Mouse (Mus musculus): ENCODE measurements around the gene Mdfic. TPM values are rescaled to one million over a fixed set of nuclear protein-coding genes. Genes with fewer than 3 reads are reported as not detected.

Mdfic gene
- polyA plus RNA-seq, 1 experiment from 2014 or later = 1.9 TPM

DNA sequence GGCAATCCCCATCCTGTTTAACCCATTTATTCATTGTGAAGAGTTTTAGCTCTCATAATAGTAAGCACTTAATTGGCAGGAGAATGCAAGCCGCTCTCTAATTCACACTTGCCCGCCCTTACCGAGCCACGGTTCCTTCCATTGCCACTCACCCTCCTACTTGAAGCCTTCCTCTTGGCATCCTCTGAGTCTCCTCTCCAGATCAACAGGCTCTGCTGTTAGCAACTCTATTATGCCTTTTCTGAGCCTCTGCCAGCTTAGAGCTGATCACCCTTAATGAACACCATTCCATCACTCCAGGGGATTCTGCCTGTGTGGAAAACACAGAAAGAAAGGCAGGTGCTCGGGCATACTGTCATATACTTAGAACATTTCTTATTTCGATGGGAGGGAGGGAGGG, 24.9 kb downstream of the Mdfic start:
- no peak for ATAC-seq (ENCODE audit: low FRiP score)
- Histone ChIP-seq H3K9me3 (no peaks in the 10 kb centered on the region), H3K4me2 (no peak overlapping the region), H3K4me3 (no peak overlapping the region), H3K27ac (no peak overlapping the region), H3K4me1 (replicated peaks) (no peaks in the 10 kb centered on the region), H3K9ac (no peak overlapping the region), H3K27me3 (no peaks in the 10 kb centered on the region), H3K36me3 (no peaks in the 10 kb centered on the region)
- WGBS = 60% methylated on average over 6 of the region's 6 CpGs

DNA sequence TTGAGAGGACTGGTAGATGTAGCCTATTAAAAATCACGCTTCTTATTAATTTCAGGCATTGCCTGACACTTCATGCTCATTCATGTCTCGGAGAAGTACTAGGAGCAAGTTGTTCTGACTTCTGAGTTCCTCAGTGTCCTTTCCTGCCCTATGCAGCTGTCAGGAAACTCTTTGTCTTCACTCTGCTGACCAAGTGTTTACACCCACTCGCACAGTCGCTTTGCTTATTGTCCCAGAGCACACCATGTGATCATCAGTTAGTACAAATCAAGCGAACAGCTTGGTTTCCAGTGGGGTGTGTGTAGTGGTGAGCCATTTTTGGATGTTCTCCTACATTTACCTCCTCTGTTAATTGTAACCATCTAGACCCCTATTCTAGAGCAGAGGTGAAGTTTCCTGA, 25.4 kb downstream of the Mdfic start:
- H3K9me3 ChIP-seq = no peaks in the 10 kb centered on the region
- no peak for ATAC-seq (ENCODE audit: low FRiP score)
- WGBS = 74% methylated on average over 5 of the region's 5 CpGs

DNA sequence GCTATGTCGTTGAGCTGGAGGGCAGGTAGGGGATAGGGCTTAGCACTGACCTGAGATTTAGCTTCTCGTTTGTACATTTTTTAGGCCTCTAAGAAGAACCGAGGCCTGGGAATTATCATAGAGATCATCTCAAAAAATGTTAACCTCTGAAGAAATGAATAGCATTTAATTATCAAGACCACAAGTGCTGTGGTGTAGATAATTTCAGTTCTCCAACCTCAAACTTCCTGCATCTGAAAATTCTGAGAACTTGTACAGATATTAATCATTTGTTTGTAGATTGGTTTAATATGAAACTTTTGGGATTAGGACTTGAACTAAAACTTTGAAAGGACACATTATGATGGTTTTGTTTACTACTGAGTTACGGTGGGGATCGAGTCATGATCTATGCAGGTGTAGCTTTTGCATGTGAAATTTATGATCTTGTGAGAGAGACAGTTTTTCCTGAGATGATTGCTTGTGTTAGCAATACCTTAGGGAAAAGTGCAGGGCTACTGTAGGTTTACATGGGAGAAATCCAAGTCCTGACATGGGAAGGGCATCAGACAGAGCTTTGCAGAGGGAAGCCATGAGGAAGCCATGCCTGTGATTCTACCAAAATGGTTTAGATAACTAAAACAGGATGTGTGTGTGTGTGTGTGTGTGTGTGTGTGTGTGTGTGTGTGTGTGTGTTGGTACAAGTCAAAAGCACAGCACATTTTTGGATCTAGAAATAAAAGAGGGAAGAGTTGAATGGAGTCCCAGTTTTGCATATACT, 27.1 kb downstream of the Mdfic start:
- H3K4me2 ChIP-seq = no peak overlapping the region
- no peak for ATAC-seq (ENCODE audit: low FRiP score)
- no peaks in the 10 kb centered on the region for H3K4me1 ChIP-seq (replicated peaks)
- H3K4me3 ChIP-seq = no peak overlapping the region
- H3K36me3 ChIP-seq = no peaks in the 10 kb centered on the region
- WGBS = 97% methylated on average over 5 of the region's 5 CpGs
- no peak overlapping the region for H3K9ac ChIP-seq
- no peaks in the 10 kb centered on the region for H3K27me3 ChIP-seq
- no peaks in the 10 kb centered on the region for H3K9me3 ChIP-seq
- H3K27ac ChIP-seq = no peak overlapping the region

More for the DNA sequence above, 25.4 kb downstream of the Mdfic start:
- Histone ChIP-seq H3K27ac (no peak overlapping the region), H3K4me2 (no peak overlapping the region), H3K27me3 (no peaks in the 10 kb centered on the region), H3K9ac (no peak overlapping the region), H3K4me1 (replicated peaks) (no peaks in the 10 kb centered on the region), H3K36me3 (no peaks in the 10 kb centered on the region), H3K4me3 (no peak overlapping the region)

DNA sequence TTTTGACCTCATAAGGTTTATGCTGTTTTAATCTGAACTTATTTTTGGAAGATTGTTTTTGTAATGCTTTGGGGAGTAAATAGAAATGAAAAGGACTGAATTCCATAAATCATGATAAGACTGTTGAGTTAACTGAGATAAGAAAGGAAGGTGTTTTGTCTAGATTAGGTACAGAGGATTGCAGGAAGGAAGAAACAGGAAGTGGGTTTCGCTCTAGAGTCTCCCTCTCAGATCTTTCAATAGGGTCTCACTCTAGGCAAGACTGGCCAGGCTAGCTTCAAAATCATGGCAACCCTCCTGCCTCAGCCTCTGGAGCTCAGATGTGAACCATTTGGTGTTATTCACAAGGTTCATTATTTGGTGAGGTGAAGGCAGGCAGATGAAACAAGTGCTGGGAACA, 27.8 kb downstream of the Mdfic start:
- no peak for ATAC-seq (ENCODE audit: low FRiP score)
- no peaks in the 10 kb centered on the region for H3K27me3 ChIP-seq
- no peaks in the 10 kb centered on the region for H3K9me3 ChIP-seq
- no peak overlapping the region for H3K27ac ChIP-seq
- H3K4me1 ChIP-seq (replicated peaks) = no peaks in the 10 kb centered on the region
- H3K4me3 ChIP-seq = no peak overlapping the region
- H3K9ac ChIP-seq = no peak overlapping the region
- no peaks in the 10 kb centered on the region for H3K36me3 ChIP-seq
- no peak overlapping the region for H3K4me2 ChIP-seq
- 94% methylated on average over 1 of the region's 1 CpGs for WGBS

DNA sequence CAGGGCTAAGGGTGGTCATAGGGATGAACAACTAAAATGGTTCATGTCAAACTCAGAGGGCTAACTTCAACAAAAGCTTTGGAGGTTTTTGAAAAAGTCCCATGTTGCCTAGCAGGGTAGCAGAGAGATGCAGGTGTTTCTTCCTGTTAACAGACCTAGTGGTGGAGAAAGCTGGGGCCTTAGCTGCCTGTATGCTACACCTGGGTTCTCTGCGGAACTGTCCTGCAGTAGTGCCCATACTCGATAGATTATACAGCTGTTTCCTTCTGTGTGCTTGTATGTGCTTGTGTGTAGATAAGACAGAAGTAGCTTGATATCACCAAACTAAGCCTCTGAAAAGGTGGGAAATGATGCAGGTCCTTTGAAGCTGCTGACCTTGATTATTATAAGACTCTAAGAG, 28.5 kb downstream of the Mdfic start:
- Histone ChIP-seq H3K4me3 (no peak overlapping the region), H3K27ac (no peak overlapping the region), H3K4me1 (replicated peaks) (no peaks in the 10 kb centered on the region), H3K27me3 (no peaks in the 10 kb centered on the region), H3K36me3 (no peaks in the 10 kb centered on the region), H3K4me2 (no peak overlapping the region), H3K9me3 (no peaks in the 10 kb centered on the region), H3K9ac (no peak overlapping the region)
- ATAC-seq (ENCODE audit: low FRiP score) = no peak
- WGBS = 100% methylated on average over 2 of the region's 2 CpGs

DNA sequence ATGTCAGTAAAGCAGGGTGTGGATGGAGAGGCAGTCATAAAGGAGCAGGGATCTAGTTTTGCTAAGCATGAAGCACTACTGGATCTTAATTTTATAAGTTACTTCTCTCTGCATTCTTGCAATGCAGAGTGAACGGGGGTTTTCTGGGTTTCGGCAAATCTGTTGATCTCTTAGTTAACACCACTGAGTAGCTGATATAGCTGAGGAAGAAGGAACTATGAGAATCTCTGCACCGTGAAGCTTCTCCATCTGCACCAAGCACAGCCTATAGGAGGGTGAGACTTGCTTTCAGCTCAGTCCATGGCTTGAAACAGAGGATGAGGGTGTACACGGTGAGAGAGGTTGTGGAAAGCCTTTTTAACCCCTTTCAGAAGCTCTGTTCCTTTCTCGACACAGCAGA, 29.6 kb downstream of the Mdfic start:
- H3K27me3 ChIP-seq = no peaks in the 10 kb centered on the region
- no peak overlapping the region for H3K4me3 ChIP-seq
- WGBS = 86% methylated on average over 5 of the region's 5 CpGs
- no peaks in the 10 kb centered on the region for H3K9me3 ChIP-seq
- no peaks in the 10 kb centered on the region for H3K36me3 ChIP-seq
- ATAC-seq (ENCODE audit: low FRiP score) = no peak
- H3K4me1 ChIP-seq (replicated peaks) = no peaks in the 10 kb centered on the region
- no peak overlapping the region for H3K9ac ChIP-seq
- H3K4me2 ChIP-seq = no peak overlapping the region
- H3K27ac ChIP-seq = no peak overlapping the region

DNA sequence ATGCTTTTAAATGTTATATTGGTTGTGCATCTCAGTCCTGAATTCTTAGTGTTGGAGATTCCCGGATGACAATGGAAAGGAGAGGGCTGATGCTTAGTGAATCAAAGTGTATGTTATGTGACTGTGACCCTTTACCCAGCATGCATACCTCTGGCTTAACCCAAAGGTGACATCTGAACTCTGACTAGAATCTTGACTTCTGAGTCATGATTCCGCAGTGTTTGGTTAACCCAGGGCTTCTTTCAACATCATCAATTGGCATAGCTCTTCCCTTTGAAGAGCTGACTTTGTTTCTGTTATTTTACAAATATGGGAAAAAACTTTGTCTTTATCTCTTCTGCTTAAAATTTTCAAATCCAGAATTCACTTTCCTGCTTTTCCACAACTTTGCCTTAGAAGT, 30.9 kb downstream of the Mdfic start:
- Histone ChIP-seq H3K4me3 (no peak overlapping the region), H3K4me1 (replicated peaks) (no peaks in the 10 kb centered on the region), H3K27ac (no peak overlapping the region), H3K9ac (no peak overlapping the region), H3K4me2 (no peak overlapping the region), H3K27me3 (no peaks in the 10 kb centered on the region), H3K9me3 (no peaks in the 10 kb centered on the region), H3K36me3 (no peaks in the 10 kb centered on the region)
- no peak for ATAC-seq (ENCODE audit: low FRiP score)
- 90% methylated on average over 2 of the region's 2 CpGs for WGBS

DNA sequence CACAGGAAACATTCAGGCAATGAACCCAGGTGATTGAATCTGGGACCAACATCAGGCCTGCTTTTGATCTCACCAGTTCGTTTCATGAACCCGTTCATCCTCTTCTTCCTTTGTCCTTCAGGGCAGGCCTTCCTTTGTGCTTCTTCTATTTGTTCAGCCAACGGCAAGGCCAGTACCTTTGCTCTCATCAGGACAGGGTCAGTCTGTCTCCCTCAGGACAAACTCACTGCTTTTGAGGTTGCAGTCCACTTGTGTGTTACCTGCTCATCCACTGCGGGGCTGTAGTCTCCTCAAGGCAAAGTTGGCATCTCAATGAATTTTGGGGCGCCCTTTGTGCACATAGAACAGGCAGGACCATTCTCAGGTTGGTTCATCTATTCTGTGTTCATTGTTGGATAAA, 31.7 kb downstream of the Mdfic start:
- no peak for ATAC-seq (ENCODE audit: low FRiP score)
- Histone ChIP-seq H3K9ac (no peak overlapping the region), H3K4me3 (no peak overlapping the region), H3K27me3 (no peaks in the 10 kb centered on the region), H3K9me3 (no peaks in the 10 kb centered on the region), H3K4me2 (no peak overlapping the region), H3K27ac (no peak overlapping the region), H3K4me1 (replicated peaks) (no peaks in the 10 kb centered on the region), H3K36me3 (no peaks in the 10 kb centered on the region)
- 85% methylated on average over 5 of the region's 5 CpGs for WGBS

DNA sequence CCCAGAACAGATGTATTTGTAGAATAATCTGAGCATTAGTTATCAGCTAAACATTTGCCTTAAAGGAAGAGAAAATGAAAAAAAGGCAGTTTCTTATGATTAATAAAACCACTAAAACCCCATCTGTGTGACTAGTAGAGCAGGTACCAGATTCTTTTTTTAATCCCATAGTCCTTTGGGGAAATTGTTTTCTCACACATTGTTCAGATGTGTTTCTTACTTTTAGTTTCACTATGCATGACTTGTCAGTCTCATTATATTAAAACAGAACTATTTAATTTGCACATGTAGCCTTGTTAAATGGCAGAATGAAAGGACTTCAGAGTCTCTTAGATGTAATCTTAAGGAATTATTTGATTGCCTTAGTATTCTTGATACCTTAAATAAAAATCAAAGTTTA, 32.7 kb downstream of the Mdfic start:
- ATAC-seq (ENCODE audit: low FRiP score) = no peak
- H3K27me3 ChIP-seq = no peaks in the 10 kb centered on the region
- H3K9me3 ChIP-seq = no peaks in the 10 kb centered on the region
- no peak overlapping the region for H3K27ac ChIP-seq
- no peaks in the 10 kb centered on the region for H3K4me1 ChIP-seq (replicated peaks)
- no peak overlapping the region for H3K4me2 ChIP-seq
- H3K4me3 ChIP-seq = no peak overlapping the region
- no peak overlapping the region for H3K9ac ChIP-seq
- no peaks in the 10 kb centered on the region for H3K36me3 ChIP-seq

DNA sequence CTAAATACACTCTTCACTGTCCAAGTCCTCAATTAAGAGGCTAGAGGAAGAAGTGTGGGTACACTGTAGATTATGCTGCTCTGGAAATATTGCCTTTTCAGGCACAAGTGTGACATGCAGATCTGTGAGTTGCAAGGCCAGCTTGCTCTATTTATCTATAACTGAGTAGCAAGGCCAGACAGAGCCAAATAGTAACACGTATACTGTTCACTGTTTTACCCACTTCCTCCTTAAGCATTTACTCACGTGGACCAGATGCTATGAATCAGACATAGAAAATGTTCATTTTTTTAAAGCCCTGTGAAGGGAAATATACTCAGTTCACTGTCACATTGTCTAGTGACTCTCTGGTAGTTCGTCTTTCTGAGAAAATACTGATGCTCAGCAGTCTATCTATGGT, 37.9 kb downstream of the Mdfic start:
- Histone ChIP-seq H3K36me3 (no peaks in the 10 kb centered on the region), H3K27ac (no peak overlapping the region), H3K4me2 (no peak overlapping the region), H3K27me3 (no peaks in the 10 kb centered on the region), H3K9me3 (no peaks in the 10 kb centered on the region), H3K4me3 (no peak overlapping the region), H3K9ac (no peak overlapping the region), H3K4me1 (replicated peaks) (no peaks in the 10 kb centered on the region)
- 80% methylated on average over 3 of the region's 3 CpGs for WGBS
- no peak for ATAC-seq (ENCODE audit: low FRiP score)

DNA sequence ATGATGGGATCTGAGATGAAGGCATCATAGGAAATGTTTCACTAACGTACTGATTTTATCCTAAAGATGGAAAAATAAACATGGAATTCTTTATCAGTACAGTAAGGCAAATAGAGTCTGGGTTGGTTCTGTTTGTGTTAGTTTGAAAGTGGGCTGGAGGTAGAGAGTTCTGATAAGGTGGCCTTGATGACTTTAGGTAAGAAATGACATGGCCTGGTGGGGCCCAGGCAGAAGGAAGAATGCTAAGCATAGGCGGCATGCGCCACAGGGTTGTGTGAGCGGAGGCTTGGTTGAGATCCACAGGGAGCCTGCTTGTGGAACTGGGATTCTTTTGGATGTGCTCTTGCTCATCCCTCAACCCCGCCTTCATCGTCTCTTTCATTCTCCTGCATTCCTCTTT, 40.3 kb downstream of the Mdfic start:
- Histone ChIP-seq H3K36me3 (no peaks in the 10 kb centered on the region), H3K4me2 (no peak overlapping the region), H3K9ac (no peak overlapping the region), H3K27me3 (no peaks in the 10 kb centered on the region), H3K27ac (no peak overlapping the region), H3K4me1 (replicated peaks) (no peaks in the 10 kb centered on the region), H3K4me3 (no peak overlapping the region), H3K9me3 (no peaks in the 10 kb centered on the region)
- WGBS = 70% methylated on average over 6 of the region's 6 CpGs
- no peak for ATAC-seq (ENCODE audit: low FRiP score)

DNA sequence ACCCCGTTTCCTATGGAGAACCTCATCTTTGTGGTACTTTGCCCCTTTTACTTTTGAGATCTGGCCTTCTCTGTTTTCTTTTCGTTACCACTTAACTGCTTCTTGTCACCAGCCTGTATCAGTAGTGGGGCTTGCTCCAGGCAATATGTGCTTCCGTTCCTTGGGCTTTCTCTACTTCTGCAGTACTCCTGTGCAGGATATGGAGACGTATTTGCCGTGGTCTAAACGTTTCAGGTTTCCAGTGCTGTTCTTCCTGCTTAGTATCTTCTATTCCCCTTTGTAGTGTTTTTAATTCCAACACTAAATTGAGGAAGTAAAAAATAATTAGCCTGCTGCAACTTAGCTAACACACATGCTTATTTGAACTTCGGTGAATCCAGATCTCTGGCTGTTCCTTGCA, 43.6 kb downstream of the Mdfic start:
- no peaks in the 10 kb centered on the region for H3K4me1 ChIP-seq (replicated peaks)
- H3K4me2 ChIP-seq = no peak overlapping the region
- H3K4me3 ChIP-seq = no peak overlapping the region
- H3K9ac ChIP-seq = no peak overlapping the region
- no peak for ATAC-seq (ENCODE audit: low FRiP score)
- H3K36me3 ChIP-seq = no peaks in the 10 kb centered on the region
- WGBS = 86% methylated on average over 7 of the region's 7 CpGs
- H3K9me3 ChIP-seq = no peaks in the 10 kb centered on the region
- no peaks in the 10 kb centered on the region for H3K27me3 ChIP-seq
- no peak overlapping the region for H3K27ac ChIP-seq

DNA sequence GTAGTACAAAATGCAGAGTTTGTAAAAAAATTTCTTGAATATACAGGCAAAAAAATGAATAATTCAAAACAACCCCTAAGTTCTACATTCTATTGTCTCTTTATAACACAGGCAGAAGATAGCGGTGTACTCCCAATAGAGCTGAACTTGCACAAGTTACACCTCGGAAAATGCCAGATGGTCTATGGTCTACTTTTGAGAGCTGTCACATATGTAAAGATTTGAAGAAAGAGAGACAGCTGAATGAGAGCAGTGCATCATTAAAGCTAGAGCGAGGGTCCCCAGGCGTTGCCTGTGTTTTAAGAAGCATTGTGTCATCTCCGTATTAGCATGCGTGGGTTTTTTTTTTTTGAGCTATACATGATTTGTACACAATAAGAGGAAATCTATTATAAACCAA, 47.0 kb downstream of the Mdfic start:
- no peak for ATAC-seq (ENCODE audit: low FRiP score)
- H3K4me1 ChIP-seq (replicated peaks) = no peaks in the 10 kb centered on the region
- H3K27ac ChIP-seq = no peak overlapping the region
- H3K9ac ChIP-seq = no peak overlapping the region
- 55% methylated on average over 6 of the region's 6 CpGs for WGBS
- no peaks in the 10 kb centered on the region for H3K9me3 ChIP-seq
- no peak overlapping the region for H3K4me3 ChIP-seq
- no peaks in the 10 kb centered on the region for H3K27me3 ChIP-seq
- H3K4me2 ChIP-seq = no peak overlapping the region
- H3K36me3 ChIP-seq = no peaks in the 10 kb centered on the region
